Mouse (Mus musculus) midbrain, embryonic 10.5 days (tissue): Measurements from ENCODE around the gene Brd3. TPM values are rescaled to one million over a fixed set of nuclear protein-coding genes. Genes with fewer than 3 reads are reported as not detected.

ENCODE experiments used
- DNase-seq: peaks from one replicate; pipeline ENCODE4 v3.0.0-alpha.2; 2017; ENCODE audit warnings: low spot score
- H3K27ac ChIP-seq: fragments of 300-500 bp; sonication (generic); replicated peaks from 2 replicates; pipeline ENCODE4 v1.5.1; 2016; ENCODE audit warnings: mild to moderate bottlenecking
- H3K27me3 ChIP-seq: fragments of 300-500 bp; sonication (generic); 2 replicates; pipeline ENCODE4 v1.6.1; 2016; ENCODE audit warnings: low read depth, mild to moderate bottlenecking; ENCODE audit not compliant: poor library complexity, severe bottlenecking
- H3K36me3 ChIP-seq: fragments of 300-500 bp; sonication (generic); 2 replicates; pipeline ENCODE4 v1.6.1; 2016; ENCODE audit warnings: mild to moderate bottlenecking, moderate library complexity
- H3K4me1 ChIP-seq: fragments of 300-500 bp; sonication (generic); 2 replicates; pipeline ENCODE4 v1.6.1; 2016
- H3K4me3 ChIP-seq: fragments of 300-500 bp; sonication (generic); 2 replicates; pipeline ENCODE4 v1.5.1; 2016; ENCODE audit warnings: mild to moderate bottlenecking, moderate library complexity
- H3K9me3 ChIP-seq: fragments of 300-500 bp; sonication (generic); replicated peaks from 2 replicates; pipeline ENCODE4 v1.6.1; 2016; ENCODE audit warnings: mild to moderate bottlenecking
- WGBS: fragments of 180-500 bp; shearing (Covaris S2); methylation state at CpG from one replicate; pipeline ENCODE4 v1.1.7; 2016; 5-methylcytosine and 5-hydroxymethylcytosine counted together
- microRNA-seq: library from miRNA; unstranded; fragments of <30 nt; microRNA quantifications from one replicate; pipeline ENCODE4, GENCODE M21; 2017
- polyA plus RNA-seq: library from polyadenylated mRNA; unstranded; fragments of >200 nt; fragmentation: Nextera tagmentation; extraction: Ambion mirVana; gene quantifications from 2 replicates; pipeline ENCODE4 v1.2.1, GENCODE M21; 2016

Gene Brd3
- polyA plus RNA-seq, 1 experiment from 2014 or later, result 156 TPM

- Histone ChIP-seq H3K4me3 (no peak overlapping the region), H3K27ac (no peak overlapping the region), H3K36me3 (peaks cover 18% of the 10 kb centered on the region), H3K4me1 (peaks cover 66% of the 10 kb centered on the region), H3K9me3 (peaks cover 13% of the 10 kb centered on the region), H3K27me3 (no peaks in the 10 kb centered on the region)
- no peak for DNase-seq
- WGBS, result 62% methylated on average over 17 of the region's 17 CpGs
These were observed 110.6 kb downstream of the Brd3 start for GRCm38 (mm10) chr2:27396656-27397440.

Small RNA genes lying within 50 kb of the gene (microRNA-seq; reads per million reads assigned to microRNA genes)
- gene Gm24049, result not detected
- gene Mir7578, result not detected

Other genes with a start within 250 kb of the Brd3 start
- 11.4 and 13.3 TPM in 2 replicates for gene Vav2, start 80.6 kb downstream of the Brd3 start, polyA plus RNA-seq
- 9.2 and 11.9 TPM in 2 replicates for gene Brd3os, start 65.3 kb downstream of the Brd3 start, polyA plus RNA-seq
- 76.3 and 84.1 TPM in 2 replicates for gene Wdr5, start 7.5 kb upstream of the Brd3 start, polyA plus RNA-seq
- 7.5 and 7.6 TPM in 2 replicates for gene Rxra, start 168.8 kb upstream of the Brd3 start, polyA plus RNA-seq